Mouse (Mus musculus) hindbrain, embryonic 13.5 days (tissue): Measurements from ENCODE around the gene Hs3st3b1. TPM values are rescaled to one million over a fixed set of nuclear protein-coding genes. Genes with fewer than 3 reads are reported as not detected.

Experiments used
- ATAC-seq: fragments of 200-750 bp; cut with Nextera tagmentation; 2 replicates; pipeline ENCODE4 v1.8.0; 2017; ENCODE audit warnings: moderate TSS enrichment; ENCODE audit not compliant: low FRiP score
- H3K27ac ChIP-seq: fragments of 300-500 bp; sonication (generic); 2 replicates; pipeline ENCODE4 v1.5.1; 2015; ENCODE audit warnings: inconsistent platforms, mild to moderate bottlenecking, moderate library complexity
- H3K27me3 ChIP-seq: fragments of 300-500 bp; sonication (generic); 2 replicates; pipeline ENCODE4 v1.6.1; 2015; ENCODE audit warnings: mild to moderate bottlenecking, inconsistent platforms
- H3K36me3 ChIP-seq: fragments of 300-500 bp; sonication (generic); 2 replicates; pipeline ENCODE4 v1.6.1; 2015; ENCODE audit warnings: mild to moderate bottlenecking, inconsistent platforms
- H3K4me1 ChIP-seq: fragments of 300-500 bp; sonication (generic); replicated peaks from 2 replicates; pipeline ENCODE4 v1.6.1; 2015; ENCODE audit warnings: inconsistent platforms
- H3K4me2 ChIP-seq: fragments of 300-500 bp; sonication (generic); 2 replicates; pipeline ENCODE4 v1.6.1; 2015; ENCODE audit warnings: inconsistent platforms, mild to moderate bottlenecking, moderate library complexity
- H3K4me3 ChIP-seq: fragments of 300-500 bp; sonication (generic); 2 replicates; pipeline ENCODE4 v1.5.1; 2015; ENCODE audit warnings: mild to moderate bottlenecking, inconsistent platforms
- H3K9ac ChIP-seq: fragments of 300-500 bp; sonication (generic); 2 replicates; pipeline ENCODE4 v1.6.1; 2015; ENCODE audit warnings: mild to moderate bottlenecking, inconsistent platforms
- H3K9me3 ChIP-seq: fragments of 300-500 bp; sonication (generic); 2 replicates; pipeline ENCODE4 v1.6.1; 2016; ENCODE audit warnings: inconsistent platforms
- WGBS: fragments of 180-500 bp; shearing (Covaris S2); methylation state at CpG from one replicate; pipeline ENCODE4 v1.1.7; 2015; 5-methylcytosine and 5-hydroxymethylcytosine counted together
- polyA plus RNA-seq: library from polyadenylated mRNA; unstranded; fragments of >200 nt; fragmentation: Nextera tagmentation; extraction: Ambion mirVana; gene quantifications from 2 replicates; pipeline ENCODE4 v1.2.1, GENCODE M21; 2015

Hs3st3b1 gene
- polyA plus RNA-seq, 1 experiment from 2014 or later = 7.5 TPM

- peak; percentile 79 for ATAC-seq
- Histone ChIP-seq H3K9me3 (no peaks in the 10 kb centered on the region), H3K4me1 (peaks cover 36% of the 10 kb centered on the region), H3K4me3 (peak overlapping the region; percentile 19), H3K4me2 (peak overlapping the region; percentile 49), H3K36me3 (no peaks in the 10 kb centered on the region), H3K27ac (peak overlapping the region; percentile 18; the same call in 1 of the 2 replicates), H3K9ac (peak overlapping the region; percentile 55), H3K27me3 (peaks cover 34% of the 10 kb centered on the region)
- WGBS = 4% methylated on average over 19 of the region's 19 CpGs
Measured at GRCm38 (mm10) chr11:63951831-63952631, 29.9 kb upstream of the Hs3st3b1 start.

GRCm38 (mm10) chr11:63948371-63948770, 26.3 kb upstream of the Hs3st3b1 start:
- Histone ChIP-seq H3K4me2 (no peak overlapping the region), H3K4me1 (peaks cover 22% of the 10 kb centered on the region), H3K36me3 (no peaks in the 10 kb centered on the region), H3K9me3 (no peaks in the 10 kb centered on the region), H3K4me3 (no peak overlapping the region), H3K27me3 (peaks cover 33% of the 10 kb centered on the region), H3K9ac (no peak overlapping the region), H3K27ac (no peak overlapping the region)
- ATAC-seq = no peak
- 88% methylated on average over 11 of the region's 11 CpGs for WGBS

GRCm38 (mm10) chr11:63947024-63947423, 24.9 kb upstream of the Hs3st3b1 start:
- H3K4me3 ChIP-seq = no peak overlapping the region
- no peak overlapping the region for H3K4me2 ChIP-seq
- H3K27me3 ChIP-seq = peaks cover 30% of the 10 kb centered on the region
- 97% methylated on average over 2 of the region's 2 CpGs for WGBS
- H3K4me1 ChIP-seq = peaks cover 8% of the 10 kb centered on the region
- H3K27ac ChIP-seq = no peak overlapping the region
- ATAC-seq = no peak
- no peak overlapping the region for H3K9ac ChIP-seq
- H3K36me3 ChIP-seq = no peaks in the 10 kb centered on the region
- no peaks in the 10 kb centered on the region for H3K9me3 ChIP-seq

GRCm38 (mm10) chr11:63943947-63944346, 21.9 kb upstream of the Hs3st3b1 start:
- no peaks in the 10 kb centered on the region for H3K36me3 ChIP-seq
- 0 out of 2 replicates have a peak, but pooled peaks cover 23% of the 10 kb centered on the region for H3K27me3 ChIP-seq
- 89% methylated on average over 3 of the region's 3 CpGs for WGBS
- H3K4me3 ChIP-seq = no peak overlapping the region
- no peaks in the 10 kb centered on the region for H3K4me1 ChIP-seq
- H3K9me3 ChIP-seq = no peaks in the 10 kb centered on the region
- H3K9ac ChIP-seq = no peak overlapping the region
- H3K27ac ChIP-seq = no peak overlapping the region
- ATAC-seq = no peak
- H3K4me2 ChIP-seq = no peak overlapping the region

- 95% methylated on average over 13 of the region's 13 CpGs for WGBS
- H3K36me3 ChIP-seq = no peaks in the 10 kb centered on the region
- H3K27me3 ChIP-seq = 0 out of 2 replicates have a peak, but pooled peaks cover 17% of the 10 kb centered on the region
- no peak overlapping the region for H3K4me2 ChIP-seq
- ATAC-seq = no peak
- no peaks in the 10 kb centered on the region for H3K4me1 ChIP-seq
- no peak overlapping the region for H3K9ac ChIP-seq
- no peak overlapping the region for H3K27ac ChIP-seq
- H3K4me3 ChIP-seq = no peak overlapping the region
- no peaks in the 10 kb centered on the region for H3K9me3 ChIP-seq
Measured at GRCm38 (mm10) chr11:63943268-63943890, 21.3 kb upstream of the Hs3st3b1 start.

DNA sequence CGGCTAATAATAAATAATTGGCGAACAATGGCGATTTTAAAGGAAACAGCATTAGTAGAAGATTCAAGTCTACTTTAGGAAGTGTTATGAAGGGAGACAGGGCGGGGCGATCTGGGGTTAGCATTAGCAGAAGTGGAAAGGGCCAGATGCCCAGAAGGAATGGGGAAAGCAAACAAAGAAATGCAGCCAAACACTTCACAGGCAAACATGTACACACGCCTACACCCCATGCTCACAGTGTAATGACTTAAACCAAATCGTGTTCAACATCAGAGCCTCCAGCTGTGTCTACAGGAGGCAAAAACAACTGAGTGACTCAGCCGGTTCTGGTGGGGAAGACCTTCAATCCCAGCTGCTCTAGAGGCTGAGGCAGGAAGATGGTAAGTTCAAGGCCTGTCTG, 20.1 kb upstream of the Hs3st3b1 start:
- Histone ChIP-seq H3K4me1 (no peaks in the 10 kb centered on the region), H3K27me3 (peaks cover 18% of the 10 kb centered on the region; the same call in 1 of the 2 replicates), H3K9ac (no peak overlapping the region), H3K9me3 (no peaks in the 10 kb centered on the region), H3K36me3 (no peaks in the 10 kb centered on the region), H3K4me3 (no peak overlapping the region), H3K4me2 (no peak overlapping the region), H3K27ac (no peak overlapping the region)
- no peak for ATAC-seq
- WGBS = 82% methylated on average over 8 of the region's 8 CpGs

DNA sequence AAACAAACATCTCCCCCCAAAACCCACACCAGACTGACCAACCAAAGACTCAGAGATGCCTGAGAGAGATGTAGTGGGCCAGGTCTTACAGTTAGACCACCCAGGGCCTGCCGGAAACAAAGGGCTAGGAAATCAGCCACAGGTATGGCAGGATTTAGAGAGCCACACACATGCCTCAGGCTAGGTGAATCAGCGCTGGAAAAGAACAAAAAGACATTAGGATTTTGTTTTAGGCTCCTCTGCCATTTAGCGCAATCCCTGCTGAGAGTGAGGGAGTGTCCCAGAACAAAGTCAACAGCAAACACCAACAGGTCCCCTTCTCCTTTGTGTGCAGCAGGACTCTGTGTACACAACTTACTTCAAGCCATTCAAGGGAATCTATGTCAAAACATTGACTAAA, 14.6 kb upstream of the Hs3st3b1 start:
- H3K27me3 ChIP-seq = peaks cover 32% of the 10 kb centered on the region; the same call in 1 of the 2 replicates
- H3K9ac ChIP-seq = no peak overlapping the region
- H3K4me3 ChIP-seq = no peak overlapping the region
- no peaks in the 10 kb centered on the region for H3K9me3 ChIP-seq
- WGBS = 34% methylated on average over 3 of the region's 3 CpGs
- no peak overlapping the region for H3K4me2 ChIP-seq
- no peaks in the 10 kb centered on the region for H3K4me1 ChIP-seq
- H3K36me3 ChIP-seq = no peaks in the 10 kb centered on the region
- H3K27ac ChIP-seq = no peak overlapping the region
- ATAC-seq = no peak

DNA sequence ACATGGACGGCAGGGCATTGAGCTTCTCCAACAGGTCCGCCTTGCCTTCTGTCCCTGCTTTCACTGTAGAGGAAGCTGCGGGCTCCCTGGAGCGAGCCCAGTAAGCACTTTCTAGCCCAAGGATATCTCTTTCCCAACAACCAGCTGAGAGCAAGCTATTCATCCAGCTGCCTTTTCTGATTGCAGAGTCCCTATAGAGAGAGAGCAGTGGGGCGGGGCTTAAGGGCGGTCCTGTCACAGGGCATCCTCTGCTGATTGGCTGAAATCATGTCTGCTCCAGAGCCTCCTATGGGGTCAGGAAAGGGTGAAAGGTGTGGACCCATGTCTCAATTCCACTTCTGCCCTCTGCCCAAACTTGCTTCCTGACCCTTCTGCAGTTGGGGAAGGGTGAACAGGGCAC, 4.8 kb upstream of the Hs3st3b1 start:
- H3K9ac ChIP-seq = no peak overlapping the region
- no peak overlapping the region for H3K4me3 ChIP-seq
- peaks cover 29% of the 10 kb centered on the region for H3K4me1 ChIP-seq
- H3K9me3 ChIP-seq = no peaks in the 10 kb centered on the region
- no peak overlapping the region for H3K27ac ChIP-seq
- H3K36me3 ChIP-seq = no peaks in the 10 kb centered on the region
- 71% methylated on average over 6 of the region's 6 CpGs for WGBS
- peaks cover 53% of the 10 kb centered on the region for H3K27me3 ChIP-seq
- no peak overlapping the region for H3K4me2 ChIP-seq
- ATAC-seq = no peak

- peaks cover 45% of the 10 kb centered on the region for H3K4me1 ChIP-seq
- no peaks in the 10 kb centered on the region for H3K9me3 ChIP-seq
- H3K27me3 ChIP-seq = peaks cover 67% of the 10 kb centered on the region
- peak overlapping the region; percentile 27 for H3K4me3 ChIP-seq
- H3K36me3 ChIP-seq = no peaks in the 10 kb centered on the region
- 0 out of 2 replicates have a peak overlapping the region, but pooled peaks have one; percentile 35 for H3K9ac ChIP-seq
- H3K4me2 ChIP-seq = peak overlapping the region; percentile 49
- H3K27ac ChIP-seq = no peak overlapping the region
- ATAC-seq = no peak
- WGBS = under 1% methylated on average over 31 of the region's 31 CpGs
Measured at GRCm38 (mm10) chr11:63925161-63925582, 3.1 kb upstream of the Hs3st3b1 start.

- Histone ChIP-seq H3K27me3 (peaks cover 71% of the 10 kb centered on the region), H3K4me1 (peaks cover 53% of the 10 kb centered on the region), H3K36me3 (no peaks in the 10 kb centered on the region), H3K4me3 (0 out of 2 replicates have a peak overlapping the region, but pooled peaks have one; percentile 59), H3K9me3 (no peaks in the 10 kb centered on the region), H3K4me2 (peak overlapping the region; percentile 49), H3K9ac (no peak overlapping the region), H3K27ac (no peak overlapping the region)
- WGBS = 4% methylated on average over 26 of the region's 26 CpGs
- no peak for ATAC-seq
Measured at GRCm38 (mm10) chr11:63924286-63924930, 2.3 kb upstream of the Hs3st3b1 start.

DNA sequence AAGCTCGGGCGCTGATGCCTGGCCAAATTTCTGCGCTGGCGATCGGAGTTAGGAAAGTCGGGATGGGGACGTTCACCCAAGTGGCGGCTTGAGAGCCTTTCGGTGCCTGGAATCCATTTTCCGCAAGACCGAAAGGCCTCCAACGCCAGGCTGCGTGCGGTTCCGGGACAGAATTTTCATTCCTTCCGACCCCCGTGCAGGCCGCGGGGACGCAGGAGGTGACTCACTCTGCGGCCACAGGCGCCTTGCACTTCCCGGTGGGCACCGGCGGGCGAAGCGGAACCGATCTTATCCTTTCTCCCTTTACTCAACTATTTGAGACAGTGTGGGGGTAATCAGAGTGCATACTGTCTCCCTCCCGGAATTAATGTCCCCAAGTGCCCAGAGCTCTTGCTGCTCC, 1.3 kb upstream of the Hs3st3b1 start:
- peak overlapping the region; percentile 59 for H3K4me3 ChIP-seq
- H3K9ac ChIP-seq = peak overlapping the region; percentile 46; the same call in 1 of the 2 replicates
- ATAC-seq = no peak
- H3K36me3 ChIP-seq = no peaks in the 10 kb centered on the region
- H3K27ac ChIP-seq = no peak overlapping the region
- H3K27me3 ChIP-seq = peaks cover 77% of the 10 kb centered on the region
- H3K4me1 ChIP-seq = peaks cover 63% of the 10 kb centered on the region
- H3K4me2 ChIP-seq = peak overlapping the region; percentile 88
- H3K9me3 ChIP-seq = no peaks in the 10 kb centered on the region
- under 1% methylated on average over 29 of the region's 29 CpGs for WGBS
